Mouse (Mus musculus) splenic B cell, adult 2 months (primary cell): ENCODE measurements at regions not wholly inside any gene's neighbourhood (a gene's known extent, or its start where the extent isn't known, plus 50 kb on each side); places are given as distances from the start of the nearest gene placed in this dataset.

Source experiments
- DNase-seq: peaks from one replicate; pipeline ENCODE4 v3.0.0-alpha.2; 2011; ENCODE audit warnings: low read depth, low spot score
- H3K27me3 ChIP-seq: 2 replicates; pipeline ENCODE4 v1.6.1; 2012; ENCODE audit warnings: mild to moderate bottlenecking, low read length, moderate library complexity, mixed read lengths; ENCODE audit not compliant: control insufficient read depth, poor library complexity, insufficient read depth, severe bottlenecking
- H3K36me3 ChIP-seq: 2 replicates; pipeline ENCODE4 v1.6.1; 2012; ENCODE audit warnings: mild to moderate bottlenecking, low read length, moderate library complexity, mixed read lengths; ENCODE audit not compliant: control insufficient read depth, poor library complexity, insufficient read depth, severe bottlenecking

DNA sequence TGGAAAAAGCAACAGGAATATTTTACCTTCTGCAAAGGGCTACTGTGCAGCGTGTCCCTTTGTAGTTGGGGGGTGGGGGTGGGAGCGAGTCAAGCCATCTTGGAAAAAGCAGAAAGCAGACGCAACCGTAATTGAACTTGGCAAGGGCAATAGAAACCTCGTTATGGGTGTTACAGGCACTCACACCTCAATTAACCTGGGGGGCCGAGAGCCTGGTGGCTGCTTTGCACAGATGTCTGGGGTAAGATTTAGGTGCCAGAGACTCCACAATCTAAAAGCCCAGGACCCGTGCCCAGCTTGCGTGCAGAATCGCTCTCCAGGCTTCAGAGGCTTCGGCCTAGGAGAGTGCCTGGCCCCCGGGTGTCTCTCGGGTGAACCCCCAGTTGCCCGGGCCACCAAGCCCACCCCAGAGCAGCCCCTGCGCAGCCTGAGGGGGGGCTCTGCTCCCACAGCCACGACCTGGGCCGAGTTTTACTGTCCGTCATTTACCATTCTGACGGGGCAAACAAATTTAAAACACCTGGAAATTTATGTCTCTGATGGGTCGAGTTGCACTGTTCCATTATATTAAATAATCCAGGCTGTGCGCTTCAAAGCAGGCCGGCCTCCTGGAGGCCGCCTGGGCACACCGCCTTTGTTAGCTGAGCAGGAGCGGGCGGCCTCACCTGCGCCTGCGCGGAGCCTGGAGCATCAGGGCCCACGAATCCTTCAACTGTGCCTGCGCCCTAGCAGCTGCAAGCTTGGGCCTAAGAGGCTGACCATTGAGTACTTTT, 212.4 kb downstream of the Srbd1 start:
- peaks cover 2% of the 10 kb centered on the region; the same call in 1 of the 2 replicates for H3K27me3 ChIP-seq
- H3K36me3 ChIP-seq = no peaks in the 10 kb centered on the region
- no peak for DNase-seq

GRCm38 (mm10) chr17:85931955-85932354, 213.0 kb downstream of the Srbd1 start:
- peaks cover 2% of the 10 kb centered on the region; the same call in 1 of the 2 replicates for H3K27me3 ChIP-seq
- no peaks in the 10 kb centered on the region for H3K36me3 ChIP-seq
- DNase-seq = no peak

DNA sequence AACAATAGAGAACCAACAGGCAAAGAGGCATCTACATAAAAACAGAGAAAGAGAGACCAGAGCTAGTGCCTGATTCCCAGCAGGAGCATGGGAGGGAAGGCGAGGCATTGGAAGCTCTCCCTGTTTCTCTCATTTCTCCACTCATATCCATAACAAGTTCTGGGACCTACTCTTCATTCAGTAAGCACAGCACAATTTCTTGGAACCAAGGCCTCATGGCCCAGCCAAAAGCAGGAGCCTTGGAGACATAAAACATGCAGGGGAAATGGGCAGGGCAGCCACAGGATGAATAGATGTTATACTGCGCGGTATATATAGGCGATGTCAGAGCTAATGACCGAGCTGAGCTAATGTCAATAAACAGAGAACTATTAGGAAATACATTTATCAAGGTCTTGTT, 214.2 kb downstream of the Srbd1 start:
- peaks cover 2% of the 10 kb centered on the region; the same call in 1 of the 2 replicates for H3K27me3 ChIP-seq
- no peak for DNase-seq

GRCm38 (mm10) chr17:85930331-85930730, 214.6 kb downstream of the Srbd1 start:
- no peak for DNase-seq
- H3K36me3 ChIP-seq = no peaks in the 10 kb centered on the region

More for the DNA sequence above, 214.2 kb downstream of the Srbd1 start:
- H3K36me3 ChIP-seq = no peaks in the 10 kb centered on the region

GRCm38 (mm10) chr17:85929699-85930286, 215.2 kb downstream of the Srbd1 start:
- Histone ChIP-seq H3K27me3 (no peaks in the 10 kb centered on the region), H3K36me3 (no peaks in the 10 kb centered on the region)
- DNase-seq = no peak

More at GRCm38 (mm10) chr17:85930331-85930730, 214.6 kb downstream of the Srbd1 start:
- H3K27me3 ChIP-seq = no peaks in the 10 kb centered on the region

GRCm38 (mm10) chr17:85928543-85928942, 216.4 kb downstream of the Srbd1 start:
- H3K36me3 ChIP-seq = no peaks in the 10 kb centered on the region
- H3K27me3 ChIP-seq = no peaks in the 10 kb centered on the region
- DNase-seq = no peak

- Histone ChIP-seq H3K36me3 (no peaks in the 10 kb centered on the region), H3K27me3 (no peaks in the 10 kb centered on the region)
- DNase-seq = no peak
Observed at GRCm38 (mm10) chr17:85927261-85927660, 217.7 kb downstream of the Srbd1 start.

- no peak for DNase-seq
- Histone ChIP-seq H3K36me3 (no peaks in the 10 kb centered on the region), H3K27me3 (no peaks in the 10 kb centered on the region)
Observed at GRCm38 (mm10) chr17:85926044-85926443, 218.9 kb downstream of the Srbd1 start.

- Histone ChIP-seq H3K27me3 (no peaks in the 10 kb centered on the region), H3K36me3 (no peaks in the 10 kb centered on the region)
- DNase-seq = no peak
Observed at GRCm38 (mm10) chr17:85921219-85921673, 223.7 kb downstream of the Srbd1 start.

DNA sequence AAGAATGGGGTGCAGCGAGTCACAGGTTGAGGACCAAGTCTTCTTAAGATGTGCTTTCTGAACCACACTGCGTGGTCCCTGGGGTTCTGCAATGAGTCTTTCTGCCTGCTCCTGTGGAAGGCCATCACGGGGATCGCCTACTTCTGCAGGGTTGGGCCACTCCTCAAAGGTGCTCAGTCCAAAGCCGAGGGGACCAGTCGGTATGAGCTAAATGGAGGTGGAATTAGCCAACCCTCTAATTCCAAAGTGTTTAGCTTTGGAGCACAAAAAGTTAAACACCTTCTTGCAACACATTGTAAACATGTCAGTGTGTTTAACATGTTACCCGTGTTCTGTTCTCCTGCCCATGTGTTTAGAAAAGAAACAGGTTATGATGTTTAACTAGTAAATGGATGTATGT, 225.1 kb downstream of the Srbd1 start:
- Histone ChIP-seq H3K27me3 (no peaks in the 10 kb centered on the region), H3K36me3 (no peaks in the 10 kb centered on the region)
- no peak for DNase-seq

- no peaks in the 10 kb centered on the region for H3K36me3 ChIP-seq
Observed at GRCm38 (mm10) chr17:85915870-85916269, 227.8 kb upstream of the Six2 start.

GRCm38 (mm10) chr17:85914062-85914461, 226.0 kb upstream of the Six2 start:
- Histone ChIP-seq H3K36me3 (no peaks in the 10 kb centered on the region), H3K27me3 (no peaks in the 10 kb centered on the region)
- no peak for DNase-seq

More at GRCm38 (mm10) chr17:85915870-85916269, 227.8 kb upstream of the Six2 start:
- H3K27me3 ChIP-seq = no peaks in the 10 kb centered on the region
- no peak for DNase-seq

DNA sequence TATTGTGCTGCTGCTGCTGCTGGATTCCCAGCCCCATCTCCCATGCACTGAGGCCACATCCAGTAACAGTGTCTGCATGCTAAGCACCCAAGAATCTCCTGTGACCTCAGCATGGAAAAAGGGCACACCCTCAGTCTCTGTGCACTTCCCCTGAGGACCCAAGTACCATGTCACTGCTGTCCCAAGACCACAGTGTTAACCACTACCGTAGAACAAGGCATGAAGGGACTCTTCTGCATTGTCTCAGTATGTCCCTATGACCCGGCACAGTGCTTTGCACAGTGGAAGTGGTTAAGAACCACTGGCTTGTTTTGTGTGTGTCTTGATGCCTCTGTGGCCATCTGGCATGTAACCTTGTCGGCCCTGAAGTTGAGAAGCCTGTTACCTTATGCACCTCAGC, 220.6 kb upstream of the Six2 start:
- Histone ChIP-seq H3K27me3 (no peaks in the 10 kb centered on the region), H3K36me3 (no peaks in the 10 kb centered on the region)
- DNase-seq = no peak

DNA sequence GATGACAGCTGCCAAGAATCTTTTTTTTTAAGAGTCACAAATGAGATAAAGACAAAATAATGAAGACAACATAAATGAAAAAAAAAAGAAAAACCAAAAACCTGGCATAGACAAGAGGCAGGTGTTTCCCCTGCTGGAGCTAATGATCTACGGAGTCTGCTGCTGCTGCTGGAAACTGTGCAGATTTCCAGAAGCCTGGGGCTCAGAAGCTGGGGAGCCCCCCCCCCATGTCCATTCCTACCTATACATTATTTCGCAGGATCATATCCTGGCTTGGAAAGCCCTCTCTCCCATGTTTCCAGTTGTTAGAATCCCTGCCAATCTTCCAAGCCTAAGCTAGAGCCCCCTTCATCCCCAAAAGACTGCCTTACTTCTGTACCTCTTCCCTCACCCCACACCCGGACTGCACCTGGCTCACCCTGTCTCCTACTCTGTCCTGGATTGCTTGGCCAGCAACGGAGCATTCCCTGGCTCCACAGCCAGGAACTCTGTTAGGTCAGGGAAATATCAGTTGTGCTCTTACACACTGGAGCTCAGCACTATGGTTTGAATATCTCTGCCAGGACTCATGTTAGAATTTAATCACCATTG, 218.6 kb upstream of the Six2 start:
- no peak for DNase-seq
- H3K27me3 ChIP-seq = no peaks in the 10 kb centered on the region
- H3K36me3 ChIP-seq = no peaks in the 10 kb centered on the region

GRCm38 (mm10) chr17:85902575-85902974, 214.5 kb upstream of the Six2 start:
- Histone ChIP-seq H3K27me3 (no peaks in the 10 kb centered on the region), H3K36me3 (no peaks in the 10 kb centered on the region)
- no peak for DNase-seq
